Mouse (Mus musculus) kidney, postnatal 14 days (tissue): ENCODE results near the gene Fndc7.

Experiments
- DNase-seq: peaks from one replicate; pipeline ENCODE4 v3.0.0; 2022; ENCODE audit warnings: mixed read lengths

The Fndc7 gene

DNA sequence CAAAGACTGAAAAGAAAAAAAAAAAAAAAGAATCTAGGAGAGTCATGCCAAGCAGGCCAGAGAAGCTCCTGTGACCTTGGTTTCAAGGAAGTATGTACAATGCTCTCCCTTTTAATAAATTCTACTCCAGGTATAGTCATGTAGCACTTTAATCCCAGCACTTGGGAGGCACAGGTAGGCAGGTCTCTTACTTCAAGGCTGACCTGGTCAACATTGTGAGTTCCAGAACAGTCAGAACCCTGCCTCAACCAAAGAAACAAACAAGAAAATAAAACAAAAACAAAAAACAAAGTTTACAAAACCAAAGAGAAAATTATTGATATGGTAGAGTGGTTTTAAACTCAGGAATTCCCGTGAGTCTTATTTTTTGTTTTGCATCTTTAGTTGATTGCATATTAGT lies at the start of gene Fndc7:
Gene Fndc7, minus strand, starts transcription at position 101 of the 400 bp plus-strand sequence.
- DNase-seq, result no peak

DNA sequence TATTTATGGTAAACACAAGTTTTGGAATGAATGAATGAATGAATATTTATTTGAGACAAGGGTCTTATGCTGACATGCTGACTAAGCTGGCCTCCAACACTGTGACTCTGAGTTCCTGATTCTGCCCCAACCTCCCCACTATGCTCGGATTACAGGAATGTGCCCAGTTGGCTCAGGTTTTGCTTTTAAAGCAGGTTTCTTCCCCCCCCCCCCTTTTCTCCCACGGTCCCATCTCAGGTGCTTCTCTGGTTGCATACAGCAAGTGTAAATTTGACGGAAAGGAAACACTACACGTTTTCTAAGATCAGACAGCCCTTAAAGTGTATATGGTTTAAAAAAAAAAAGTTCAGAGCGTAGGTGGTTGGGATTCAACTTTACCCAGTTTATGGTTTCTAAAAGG lies 49.8 kb upstream of the Fndc7 start, which contains the start of gene Henmt1:
Gene Henmt1, plus strand, starts transcription at position 301 of the 400 bp plus-strand sequence.
- no peak for DNase-seq

DNA sequence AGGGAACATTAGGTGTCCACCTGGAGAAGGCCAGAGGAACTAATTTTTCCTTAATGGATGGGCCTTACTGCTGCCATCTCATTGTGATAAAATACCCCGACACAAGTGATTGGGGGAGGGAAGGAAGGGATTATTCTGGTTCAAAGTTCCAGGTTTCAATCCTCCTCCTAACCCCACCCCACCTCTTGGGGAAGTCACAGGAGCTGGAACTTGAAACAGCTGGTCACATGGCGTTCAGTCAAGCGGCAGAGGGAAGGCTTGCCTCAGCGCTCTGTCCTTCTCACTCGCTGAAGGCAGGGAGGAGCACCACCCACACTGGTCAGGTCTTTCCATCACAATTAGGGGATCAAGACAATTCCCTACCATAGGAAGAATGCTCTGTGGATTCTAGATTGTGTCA lies 48.9 kb upstream of the Fndc7 start:
- DNase-seq, result no peak

DNA sequence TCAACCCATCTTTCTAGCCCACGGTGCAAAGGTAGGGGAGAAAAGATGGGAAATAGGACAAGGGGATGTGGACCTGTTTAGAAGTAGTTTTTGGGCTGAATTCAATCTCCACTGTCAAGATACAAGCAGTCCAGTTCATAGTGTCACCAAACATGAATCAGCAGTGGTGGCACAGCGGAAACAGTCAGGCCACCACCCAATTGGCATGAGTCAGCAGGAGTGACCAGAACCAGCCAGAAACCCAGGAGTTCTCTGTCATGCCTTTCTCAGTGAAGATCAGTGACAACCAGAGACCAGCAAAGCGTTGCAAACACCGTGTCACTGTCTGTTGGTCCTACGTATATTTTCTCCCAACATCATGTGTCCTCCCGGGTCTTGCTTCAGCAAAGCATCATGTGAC lies 43.7 kb upstream of the Fndc7 start:
- no peak for DNase-seq

DNA sequence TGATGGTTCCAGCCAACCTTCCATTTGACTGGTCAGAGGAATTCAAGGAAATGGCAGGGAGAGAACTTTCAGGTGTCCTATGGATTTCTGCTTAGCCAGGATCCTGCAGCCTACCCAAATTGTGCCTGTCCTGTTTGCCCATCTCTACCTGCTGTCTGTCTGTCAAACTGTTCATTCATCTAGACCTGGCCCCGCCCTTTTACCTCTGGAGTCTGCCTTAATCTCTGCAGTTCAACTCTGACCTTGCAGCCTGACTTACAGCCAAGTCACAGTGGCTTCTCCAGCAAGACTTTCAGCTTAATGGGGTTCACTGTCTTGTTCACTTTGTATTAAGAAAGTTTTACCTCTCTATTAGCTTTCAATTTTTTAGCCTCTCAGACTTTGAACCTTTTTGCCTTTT lies 36.5 kb upstream of the Fndc7 start:
- DNase-seq, result no peak

DNA sequence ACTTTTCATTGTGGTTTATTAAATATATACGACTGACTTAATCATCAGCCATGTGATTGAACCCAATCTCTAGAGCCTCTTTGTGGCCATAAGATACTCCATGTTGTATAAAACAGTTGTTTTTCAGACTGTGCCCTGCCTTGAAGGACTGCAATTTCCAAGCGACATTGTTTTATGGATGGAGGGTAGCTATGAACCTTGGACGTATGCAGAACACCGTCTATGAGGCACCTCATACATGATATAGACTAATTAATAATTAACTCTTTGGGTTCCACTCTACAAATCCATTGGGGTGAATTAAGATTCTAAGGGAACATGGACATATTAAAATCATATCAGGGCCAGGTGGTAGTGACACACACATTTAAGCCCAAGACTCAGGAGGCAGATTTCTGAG lies 35.9 kb upstream of the Fndc7 start:
- no peak for DNase-seq

DNA sequence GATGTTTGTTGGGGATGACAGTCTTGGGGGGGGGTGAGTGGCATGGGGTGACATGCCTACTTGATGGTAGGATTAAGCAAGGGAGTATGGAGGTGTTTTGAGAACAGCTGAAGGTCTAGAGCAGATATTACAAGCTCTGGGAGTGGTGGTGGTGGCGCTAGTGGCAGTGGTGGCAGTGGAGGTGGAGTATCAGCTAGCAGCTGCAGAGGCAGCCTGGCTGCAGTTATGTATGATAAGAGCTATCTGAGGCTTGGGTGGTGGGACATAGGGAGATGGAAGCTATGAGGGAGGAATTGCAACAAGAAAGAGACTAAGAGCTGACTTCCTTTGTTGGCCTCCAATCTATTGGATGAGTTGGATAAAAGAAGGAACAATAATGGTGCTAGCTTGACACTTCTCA lies 32.0 kb upstream of the Fndc7 start:
- no peak for DNase-seq

DNA sequence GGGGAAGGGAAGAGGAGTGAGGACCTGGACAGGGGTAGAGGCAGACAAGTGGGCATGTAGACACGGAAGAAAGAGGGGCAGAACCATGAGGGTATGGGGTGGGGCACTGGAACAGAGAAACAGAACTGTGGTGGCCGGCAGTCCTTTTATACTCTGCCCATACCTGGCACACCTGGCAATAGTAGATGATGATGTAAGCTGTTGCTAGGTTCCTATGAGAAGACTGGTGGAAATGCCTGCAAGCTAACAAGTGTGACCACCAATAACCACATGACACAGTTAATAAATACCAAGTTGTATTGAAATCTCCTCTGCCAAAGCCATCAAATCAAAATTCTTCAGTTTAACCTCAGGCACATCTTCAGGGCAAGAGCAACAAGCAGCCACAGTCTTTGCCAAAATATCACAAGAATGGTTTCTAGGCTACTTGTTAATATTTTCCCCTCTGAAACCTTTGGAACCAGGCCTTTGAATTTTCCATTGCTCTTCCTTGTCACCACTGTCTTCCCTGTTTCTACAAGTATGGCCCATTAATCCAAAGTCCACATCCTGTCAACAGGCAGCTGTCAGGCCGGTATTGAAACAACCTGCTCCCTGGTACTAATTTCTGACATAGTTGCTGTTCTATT lies 30.7 kb upstream of the Fndc7 start:
- peak; percentile 31 for DNase-seq

DNA sequence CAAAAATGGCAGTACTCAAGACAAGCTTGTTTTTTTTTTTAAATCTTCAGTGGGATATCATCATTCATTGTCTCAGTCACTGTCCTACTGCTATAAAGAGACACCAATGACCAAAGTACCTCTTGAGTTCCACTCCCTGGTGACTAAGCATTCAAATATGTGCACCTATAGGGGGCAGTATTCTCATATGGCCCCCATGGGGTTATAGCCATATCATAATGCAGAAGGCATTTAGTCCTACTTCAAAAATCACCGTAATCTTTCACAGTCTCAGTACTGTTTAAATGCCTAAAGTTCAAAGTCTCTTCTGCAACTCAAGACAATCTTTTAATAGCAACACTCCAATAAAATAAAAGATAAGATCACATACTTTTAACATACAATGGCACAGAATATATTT lies 29.0 kb upstream of the Fndc7 start:
- no peak for DNase-seq

DNA sequence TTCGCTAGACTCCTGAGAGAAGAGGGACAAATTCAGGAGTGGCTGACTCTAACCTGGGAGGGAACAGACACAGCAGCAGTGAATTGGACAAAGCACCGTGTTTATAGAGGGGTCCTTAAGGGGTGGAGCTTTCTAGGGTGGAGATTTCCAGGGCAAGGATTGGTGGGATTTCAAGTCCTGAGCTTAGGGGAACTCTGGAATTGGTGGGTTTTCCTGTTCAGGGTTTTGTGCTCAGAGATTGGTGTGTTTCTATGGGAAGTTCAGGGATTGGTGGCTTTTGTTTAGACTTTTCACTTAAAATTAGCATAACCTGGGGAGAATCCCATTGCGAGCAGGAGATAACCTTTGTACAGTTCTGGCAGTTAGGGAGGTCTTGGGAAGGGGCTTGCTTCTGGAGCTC lies 28.2 kb upstream of the Fndc7 start:
- DNase-seq, result no peak

DNA sequence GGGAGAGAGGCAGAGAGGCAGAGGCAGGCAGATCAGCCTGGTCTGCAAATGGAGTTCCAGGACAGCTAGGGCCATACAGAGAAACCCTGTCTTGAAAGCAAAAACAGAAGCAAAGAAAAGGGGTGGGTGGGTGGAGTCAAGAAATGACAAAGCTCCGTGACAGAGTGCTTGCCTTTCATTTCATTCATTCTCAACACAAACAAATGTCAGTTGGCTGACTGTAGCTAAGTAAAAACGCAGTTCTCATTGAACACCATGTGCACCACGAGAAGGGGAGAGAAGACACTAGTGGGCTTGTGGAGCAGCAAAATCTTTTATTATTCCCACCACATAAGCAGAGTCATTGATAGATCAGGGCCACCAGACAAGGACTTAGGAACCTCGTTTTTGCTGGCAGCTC lies 27.0 kb upstream of the Fndc7 start:
- DNase-seq, result no peak

DNA sequence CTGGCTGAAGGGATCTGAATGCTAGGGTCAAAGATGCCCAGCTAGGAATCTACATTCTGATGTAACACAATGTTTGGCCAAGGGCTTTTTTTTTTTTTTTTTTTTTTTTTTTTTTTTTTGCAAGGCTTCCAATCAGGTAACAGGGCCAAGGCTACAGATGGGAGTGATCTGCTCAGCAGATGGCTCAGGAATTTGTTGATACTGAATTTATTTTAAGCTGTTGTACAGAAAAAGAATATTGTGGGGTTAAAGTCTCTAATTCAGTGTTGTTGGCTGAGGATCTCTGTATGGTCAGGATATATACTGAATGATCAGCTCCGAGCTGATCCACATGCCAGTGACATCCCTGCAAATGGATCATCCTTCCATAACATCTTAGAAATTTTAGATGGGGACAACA lies 26.2 kb upstream of the Fndc7 start:
- no peak for DNase-seq

DNA sequence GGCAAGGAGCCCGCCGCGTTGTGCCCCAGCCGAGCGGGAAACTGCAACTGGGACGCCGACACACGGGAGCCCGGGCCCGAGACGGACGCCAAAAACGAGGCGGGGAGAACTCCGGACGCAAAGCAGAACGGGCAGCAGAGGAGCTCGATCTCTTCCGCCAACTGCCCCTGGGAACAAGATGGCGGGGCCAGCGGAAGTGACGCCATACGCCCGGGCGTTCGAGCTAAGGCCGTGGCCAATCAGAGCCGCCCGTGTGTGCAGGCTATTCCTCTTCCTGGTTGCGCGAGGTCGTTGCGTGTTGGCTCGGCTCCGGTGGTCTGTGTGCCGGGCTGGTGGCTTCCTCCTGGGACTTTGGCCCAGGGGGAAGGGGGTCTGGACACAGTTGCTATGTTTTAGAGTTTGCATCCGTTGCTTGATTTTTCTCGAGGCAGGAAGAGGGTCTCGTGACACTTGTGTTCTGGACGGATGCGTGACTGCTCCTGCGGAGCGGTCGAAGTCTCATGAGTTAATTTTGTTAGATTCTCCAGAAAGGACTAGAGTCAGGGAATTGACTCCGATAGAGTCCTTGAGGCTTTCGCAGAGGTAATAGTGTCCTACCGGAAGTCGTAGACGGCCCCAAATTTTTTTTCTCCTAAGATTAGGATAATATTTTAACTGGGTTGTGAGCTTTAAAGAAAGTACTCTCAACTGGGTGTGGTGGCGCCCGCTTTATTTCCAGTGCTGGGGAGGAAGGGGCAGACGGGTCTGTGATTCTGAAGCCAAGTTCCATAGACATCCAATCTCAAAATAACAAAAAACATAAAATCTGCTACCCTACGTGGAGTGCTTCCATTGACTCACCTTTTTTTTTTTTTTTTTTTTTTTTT lies 22.0 kb upstream of the Fndc7 start, which contains the start of gene Prpf38b:
Gene Prpf38b, minus strand, starts transcription at position 180 of the 866 bp plus-strand sequence.
- DNase-seq, result peak; percentile 97

DNA sequence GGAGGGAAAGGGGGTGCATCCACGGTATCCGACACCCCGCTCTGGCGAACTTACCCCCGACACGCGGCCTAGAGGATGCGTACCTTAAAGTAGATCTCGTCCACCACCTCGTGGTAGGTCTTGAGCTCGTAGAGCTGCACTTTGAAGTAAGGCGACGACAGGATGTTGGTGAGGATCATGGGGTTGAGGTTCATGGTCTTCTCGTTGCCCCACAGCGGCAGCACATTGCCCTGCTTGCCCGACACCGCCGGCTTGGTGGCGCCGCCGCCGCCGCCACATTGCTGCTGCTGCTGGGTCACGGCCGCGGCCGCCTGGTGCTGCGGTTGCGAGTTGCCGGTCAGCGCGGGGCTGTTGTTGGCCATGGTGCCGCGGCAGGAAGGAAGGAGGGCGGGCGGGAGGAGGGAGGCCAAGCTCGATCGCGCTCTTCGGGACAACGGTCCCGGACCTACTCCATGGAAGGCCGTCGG lies 21.3 kb upstream of the Fndc7 start:
- peak; percentile 73 for DNase-seq

DNA sequence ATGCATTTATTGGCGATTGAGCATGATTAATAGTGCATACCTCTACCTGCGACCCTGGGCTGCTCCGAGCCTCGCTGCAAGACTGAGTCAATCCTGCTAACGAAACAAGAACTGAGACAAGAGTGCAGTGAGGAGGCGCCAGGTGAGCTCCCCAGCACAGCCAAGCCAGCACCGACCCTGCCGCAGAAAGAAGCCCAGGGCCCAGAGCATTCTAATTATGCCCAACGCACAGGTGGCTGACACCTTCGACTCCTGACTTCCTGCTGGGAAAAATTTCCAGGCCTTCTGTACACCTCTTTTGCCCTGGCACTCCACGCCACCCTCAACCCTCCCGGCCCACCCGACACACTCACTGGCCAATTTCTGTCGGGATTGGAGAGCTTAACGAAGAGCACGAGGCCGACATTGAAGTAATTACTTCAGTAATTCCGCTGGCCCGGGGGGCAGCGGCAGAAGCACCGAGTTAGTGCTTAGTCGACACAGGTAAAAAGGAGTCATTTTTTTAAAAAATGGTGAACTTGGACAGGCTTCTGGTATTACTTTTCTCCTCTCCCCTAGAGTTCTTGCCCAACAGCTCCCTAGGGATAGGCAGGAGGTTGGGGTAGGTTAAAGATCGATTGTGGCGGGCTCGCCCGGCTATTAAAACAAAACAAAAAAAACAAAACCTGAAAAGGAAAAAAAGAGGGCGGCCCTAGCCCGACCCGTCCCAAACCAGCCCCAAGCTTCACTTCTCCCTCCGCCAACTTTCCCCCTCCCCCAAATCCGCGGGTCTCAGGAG lies 20.7 kb upstream of the Fndc7 start:
- DNase-seq, result peak; percentile 20

DNA sequence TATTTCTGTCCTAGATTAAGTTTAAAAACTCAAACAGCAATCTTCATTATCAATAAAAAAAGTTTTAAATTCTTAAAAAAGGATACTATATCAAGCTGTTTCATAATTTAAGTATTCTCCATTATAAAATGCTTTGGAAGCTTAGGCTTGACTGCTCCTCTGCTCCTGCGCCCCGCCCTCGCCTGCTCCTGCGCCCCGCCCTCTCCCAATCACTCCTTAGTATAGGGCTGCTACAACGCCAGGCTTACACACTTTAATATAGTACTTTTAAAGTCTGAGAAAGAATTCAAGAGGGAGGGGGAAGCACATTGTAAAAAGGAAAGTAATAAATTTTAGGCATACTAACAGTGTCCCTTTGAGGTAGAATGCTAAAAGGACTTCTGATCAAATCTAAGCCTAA lies 13.1 kb upstream of the Fndc7 start:
- DNase-seq, result no peak

DNA sequence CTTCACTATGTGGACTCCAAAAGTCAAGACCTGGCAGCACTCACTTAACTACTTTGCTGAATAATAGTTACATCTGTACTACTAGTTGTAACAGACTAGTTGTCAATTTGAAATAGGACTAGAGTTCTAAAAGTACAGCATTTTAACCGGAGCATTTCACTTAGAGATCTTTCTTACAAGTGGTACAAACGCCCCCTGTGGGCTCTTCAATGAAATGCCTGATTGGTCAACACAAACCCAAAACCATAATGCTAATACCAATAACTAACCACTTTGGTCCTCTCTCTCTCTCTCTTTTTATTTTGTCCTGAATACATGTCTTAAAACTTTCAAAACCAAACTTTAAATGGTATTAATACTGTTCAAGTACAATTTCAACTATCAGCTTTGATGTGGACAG lies 12.2 kb upstream of the Fndc7 start:
- DNase-seq, result no peak

DNA sequence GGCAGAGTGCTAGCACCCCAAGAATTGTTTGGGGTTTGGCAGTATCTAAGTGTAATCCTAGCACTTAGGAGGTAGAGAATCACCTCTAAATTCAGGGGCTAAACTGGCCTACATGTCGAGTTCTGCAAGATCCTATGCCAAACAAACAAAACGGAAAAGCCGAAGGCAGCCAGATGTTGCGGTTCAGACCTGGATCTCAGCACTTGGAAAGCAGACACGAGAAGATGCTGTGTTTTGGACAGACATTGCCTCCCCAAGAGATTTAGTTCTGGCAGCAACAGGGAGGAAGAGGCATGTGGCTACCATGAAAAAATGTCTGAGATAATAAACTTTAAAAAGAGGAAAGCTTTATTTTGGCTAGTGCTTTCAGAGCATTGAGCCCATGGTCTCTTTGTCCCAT lies 10.9 kb upstream of the Fndc7 start:
- no peak for DNase-seq

DNA sequence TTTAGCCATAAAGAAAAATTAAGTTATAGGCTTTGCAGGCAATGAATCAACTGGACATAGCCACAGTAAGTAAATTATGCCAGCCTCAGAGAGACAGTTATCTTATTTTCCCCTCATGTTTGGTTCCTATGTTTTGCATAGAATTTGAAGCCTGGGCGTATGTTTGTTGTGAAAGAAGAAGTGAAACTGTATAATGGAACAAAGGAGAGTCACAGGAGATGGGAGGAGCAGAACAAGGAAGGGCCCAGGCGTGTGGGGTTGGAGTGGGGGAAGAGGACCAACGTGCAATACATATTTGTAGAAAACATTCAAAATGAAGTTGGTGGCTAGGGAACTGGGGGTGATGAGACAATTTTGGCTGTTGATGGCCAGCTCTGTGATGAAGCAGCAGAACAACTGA lies 10.3 kb upstream of the Fndc7 start:
- DNase-seq, result no peak

DNA sequence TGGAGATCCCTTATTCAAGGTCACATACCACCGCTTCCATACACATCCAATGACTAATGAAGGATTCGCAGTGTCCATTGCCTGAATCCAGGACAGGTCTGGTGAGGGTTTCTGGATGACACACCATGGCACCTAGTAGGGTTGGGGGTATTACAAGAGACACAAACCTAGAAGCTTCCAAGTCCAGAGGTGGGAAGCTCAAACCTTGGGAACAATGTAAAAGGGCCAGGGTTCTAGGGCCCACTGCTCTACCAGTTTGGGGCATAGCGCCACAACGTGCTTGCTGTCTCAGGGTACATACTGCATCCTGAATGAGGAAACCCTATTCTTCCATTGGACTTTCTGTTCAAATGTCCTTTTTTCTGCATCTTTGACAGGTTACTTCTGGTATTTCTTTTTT lies 8.8 kb upstream of the Fndc7 start:
- DNase-seq, result no peak

DNA sequence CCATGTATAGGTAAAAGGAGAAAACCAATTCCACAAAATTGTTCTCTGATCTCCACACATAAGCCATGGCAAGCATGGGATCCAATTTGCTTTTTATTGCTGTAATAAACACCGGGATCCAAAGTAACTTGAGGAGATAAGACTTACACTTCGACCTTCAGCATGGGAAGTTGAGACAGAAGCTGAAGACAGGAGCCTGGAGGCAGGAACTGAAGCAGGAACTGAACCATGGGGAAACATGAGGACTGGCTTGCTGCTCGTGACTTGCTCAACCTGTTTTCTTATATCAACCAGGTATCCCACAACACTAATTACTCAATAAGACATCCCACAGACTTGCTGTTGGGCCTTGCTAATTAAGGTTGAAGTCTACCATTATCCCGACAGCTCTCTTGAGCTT lies 3.1 kb upstream of the Fndc7 start:
- no peak for DNase-seq

DNA sequence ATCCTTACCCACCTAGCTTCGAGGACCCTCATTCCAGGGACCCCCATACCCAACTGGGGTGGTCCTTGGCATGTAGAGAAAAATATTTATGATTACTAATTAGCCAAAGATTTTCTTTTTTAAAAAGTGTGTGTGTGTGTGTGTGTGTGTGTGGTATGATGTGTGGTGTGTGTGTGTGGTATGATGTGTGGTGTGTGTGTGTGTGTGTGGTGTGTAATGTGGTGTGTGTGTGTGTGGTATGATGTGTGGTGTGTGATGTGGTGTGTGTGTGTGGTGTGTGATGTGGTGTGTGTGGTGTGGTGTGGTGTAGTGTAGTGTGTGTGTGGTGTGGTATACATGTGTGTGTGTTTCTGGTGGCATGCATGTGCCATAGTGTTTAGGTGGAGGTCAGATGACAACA lies 2.3 kb upstream of the Fndc7 start:
- DNase-seq, result no peak

DNA sequence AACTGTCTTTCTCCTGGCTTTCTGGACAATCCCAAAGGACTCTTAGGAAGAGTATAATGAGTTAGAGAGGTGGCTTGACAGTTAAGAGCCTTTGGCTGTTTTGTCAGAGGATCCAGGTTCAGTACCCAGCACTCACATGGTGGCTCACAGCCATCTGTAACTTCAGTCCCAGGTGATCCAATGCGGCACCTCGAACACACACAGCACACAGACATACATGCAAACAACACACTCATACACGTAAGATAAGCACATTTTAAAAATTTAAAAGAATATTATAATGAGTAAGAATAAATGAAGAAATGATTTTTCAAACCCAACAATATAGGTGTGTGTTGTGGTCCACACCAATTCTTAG lies 2.2 kb downstream of the Fndc7 start:
- no peak for DNase-seq
